Mouse (Mus musculus) heart, adult 8-10 months (tissue): Measurements from ENCODE around the gene Fam89a. TPM values are rescaled to one million over a fixed set of nuclear protein-coding genes. Genes with fewer than 3 reads are reported as not detected.

Experiments
- DNase-seq: peaks from one replicate; pipeline ENCODE4 v3.0.0; 2022; ENCODE audit warnings: low spot score
- total RNA-seq, 4 experiments: library from RNA; stranded (reverse); gene quantifications; 2 replicates each; pipeline ENCODE4 v1.2.4; 2022

The Fam89a gene
- total RNA-seq, 4 experiments from 2014 or later, result 0.72 to 1.5 (median 1.4) TPM

DNA sequence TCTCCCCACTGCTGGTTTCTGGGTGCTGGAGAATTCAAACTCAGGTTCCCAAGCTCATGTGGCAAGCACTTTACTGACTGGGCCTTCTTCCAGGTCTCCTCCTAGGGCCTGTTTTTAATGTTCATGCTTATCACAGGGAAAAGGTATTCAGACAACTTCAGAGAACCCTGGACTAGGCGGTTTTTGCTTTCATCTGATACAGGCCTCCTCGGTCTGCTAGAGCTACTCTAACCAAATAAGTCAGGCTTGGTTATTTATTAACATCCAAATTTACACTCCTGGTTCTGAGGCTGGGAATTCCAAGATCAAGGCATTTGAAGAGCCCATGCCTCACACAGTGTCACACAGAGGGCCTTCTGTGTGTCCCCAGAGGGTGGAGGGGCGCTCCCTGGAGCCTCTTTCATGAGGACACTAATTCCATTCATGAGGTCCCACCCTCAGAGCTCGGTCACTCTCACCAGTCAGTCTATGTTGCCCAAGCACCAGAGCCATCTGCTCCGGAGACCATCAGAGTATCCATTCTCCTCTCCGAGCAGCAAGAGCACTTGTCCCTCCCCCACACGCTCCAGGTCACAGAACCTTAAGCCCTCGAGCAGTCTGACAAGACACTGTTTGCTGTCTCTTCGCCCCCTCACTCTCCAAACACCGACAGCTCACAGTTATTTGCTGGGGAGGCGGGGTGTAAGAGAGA lies 2.6 kb upstream of the Fam89a start:
- DNase-seq, result no peak

DNA sequence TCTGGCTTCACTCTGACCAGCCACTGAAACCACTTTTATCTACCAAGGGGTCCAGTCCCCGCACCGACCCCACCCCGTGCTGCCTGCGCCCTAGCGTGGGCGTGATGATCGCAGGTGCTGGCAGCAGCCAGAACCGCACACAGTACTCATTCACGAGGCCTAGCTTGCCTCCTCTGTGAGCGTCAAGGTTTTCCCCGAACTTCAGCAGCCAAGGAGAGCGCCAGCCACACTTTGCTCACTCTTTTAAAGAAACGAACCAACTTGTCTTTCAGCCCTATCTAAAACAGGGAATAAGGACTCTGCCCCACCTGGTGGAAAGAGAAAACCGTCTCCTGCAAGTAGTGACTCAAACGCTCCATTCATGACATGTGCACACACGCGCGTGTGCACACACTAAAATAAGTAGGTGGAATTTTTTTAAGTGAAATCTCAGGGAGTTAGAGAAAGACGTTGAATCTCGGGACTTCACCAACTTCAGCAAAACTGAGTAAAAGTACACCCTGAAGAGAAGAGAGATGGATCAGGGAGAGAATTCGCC lies 762 bp upstream of the Fam89a start:
- no peak for DNase-seq

GRCm38 (mm10) chr8:124751191-124751590 lies 441 bp downstream of the Fam89a start:
- no peak for DNase-seq

DNA sequence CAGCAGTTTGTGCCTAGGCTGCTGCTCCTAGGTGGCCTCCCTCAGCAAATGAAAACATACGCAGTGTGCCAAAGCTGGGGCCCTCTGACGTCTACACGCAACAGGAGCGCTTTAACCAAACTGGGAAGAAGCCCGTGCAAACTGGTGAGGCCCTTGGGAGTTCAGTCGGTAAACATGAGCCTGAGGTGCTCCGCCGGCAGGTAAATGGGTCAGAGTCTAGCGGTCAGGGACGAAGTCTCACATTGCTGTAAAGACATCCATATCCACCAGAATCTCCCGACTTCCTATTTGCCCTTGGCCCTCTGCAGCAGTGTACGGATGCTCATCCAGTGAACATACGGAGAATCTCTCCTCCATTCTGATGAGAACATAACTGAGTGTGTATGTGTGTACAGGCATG lies 5.0 kb downstream of the Fam89a start:
- DNase-seq, result no peak

- no peak for DNase-seq
These were observed 12.4 kb downstream of the Fam89a start for GRCm38 (mm10) chr8:124739268-124739667.

DNA sequence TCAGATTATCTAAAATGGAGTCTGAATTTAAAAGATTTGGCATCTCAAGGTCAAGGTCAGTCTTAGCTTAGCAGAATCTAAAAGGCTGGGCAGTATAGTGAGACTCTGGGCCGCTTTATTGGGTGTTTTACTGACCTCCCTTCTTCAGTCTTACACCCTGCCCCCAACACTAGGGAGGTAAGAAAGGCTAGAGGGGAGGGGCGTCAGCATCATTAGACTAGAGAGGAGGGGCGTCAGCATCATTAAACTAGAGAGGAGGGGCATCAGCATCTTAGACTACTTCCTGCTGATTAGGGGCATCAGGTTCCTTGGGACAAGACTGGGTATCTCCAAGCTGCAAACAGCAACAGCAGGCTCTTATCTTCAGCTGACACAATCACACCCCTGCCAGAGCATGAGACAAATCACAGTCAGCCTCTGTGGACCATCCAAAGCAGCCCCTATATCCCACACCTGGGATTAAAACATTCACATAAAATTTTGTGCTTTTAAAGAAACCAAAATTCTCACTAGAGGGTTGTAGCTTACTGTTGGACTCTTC lies 16.2 kb downstream of the Fam89a start:
- DNase-seq, result no peak

DNA sequence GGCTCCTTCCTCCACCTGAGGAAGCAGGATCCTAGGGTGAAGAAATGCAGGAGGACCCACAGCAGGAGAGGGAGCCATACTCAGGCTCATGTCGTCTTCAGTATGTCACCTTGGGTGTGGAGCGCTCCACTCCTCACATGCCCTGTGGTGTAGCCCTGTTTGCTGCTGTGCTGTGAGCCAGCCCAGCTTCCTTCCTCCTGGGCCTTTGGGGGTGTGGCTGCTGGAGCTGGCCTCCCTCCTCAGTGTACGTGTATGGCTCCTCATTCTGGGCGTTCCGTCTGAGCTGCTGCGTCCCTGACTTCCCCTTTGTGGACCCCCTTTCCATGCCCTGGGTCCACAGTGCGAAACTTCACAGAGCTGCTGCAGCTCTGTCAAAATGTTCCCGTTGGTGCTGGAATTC lies 18.8 kb downstream of the Fam89a start:
- no peak for DNase-seq

DNA sequence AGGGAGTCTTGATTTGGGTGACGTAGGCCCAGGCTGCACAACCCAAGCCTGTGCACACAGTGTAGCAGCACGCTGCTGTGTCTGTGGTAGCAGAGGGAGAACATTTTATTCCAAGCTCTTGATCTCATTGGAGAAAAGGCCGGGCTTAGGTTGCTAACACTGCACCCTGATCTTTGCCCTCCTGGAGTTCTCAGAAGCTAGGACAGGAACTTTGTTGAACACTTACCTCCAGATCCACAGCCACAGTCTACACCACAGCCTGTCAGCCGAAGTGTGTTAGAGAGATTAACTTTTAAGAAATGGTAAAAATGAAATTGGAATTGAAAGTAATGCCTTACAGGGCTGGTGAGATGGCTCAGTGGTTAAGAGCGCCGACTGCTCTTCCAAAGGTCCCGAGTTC lies 27.3 kb downstream of the Fam89a start:
- DNase-seq, result no peak

GRCm38 (mm10) chr8:124721862-124722515 lies 29.6 kb downstream of the Fam89a start, which contains the start of the genes Ttc13 and Arv1:
TSS of gene Ttc13 (minus strand) at chr8:124721983.
TSS of gene Arv1 (plus strand) at chr8:124722139.
- peak; percentile 96 for DNase-seq

- no peak for DNase-seq
These were observed 30.4 kb downstream of the Fam89a start for GRCm38 (mm10) chr8:124720938-124721861.

- DNase-seq, result no peak
These were observed 31.5 kb downstream of the Fam89a start for GRCm38 (mm10) chr8:124720133-124720532.

DNA sequence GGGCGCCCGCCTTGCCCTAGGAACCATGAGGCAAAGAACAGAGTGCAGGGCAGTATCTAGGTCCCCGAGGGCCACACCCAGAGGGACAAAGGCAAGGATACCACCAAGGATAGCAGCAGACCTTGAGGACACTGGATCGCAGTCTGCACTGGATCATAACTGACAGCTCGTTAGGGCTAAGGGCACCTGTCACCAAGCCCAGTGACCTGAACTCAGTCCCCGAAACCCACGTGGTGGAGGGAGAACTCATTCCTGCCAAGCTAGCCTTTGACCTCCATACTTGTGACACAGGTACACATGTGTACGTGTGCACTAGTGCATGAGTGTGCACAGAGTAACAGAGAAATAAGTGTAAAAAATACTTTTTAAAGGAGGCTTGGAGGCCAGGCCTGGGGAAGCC lies 35.9 kb downstream of the Fam89a start:
- no peak for DNase-seq

DNA sequence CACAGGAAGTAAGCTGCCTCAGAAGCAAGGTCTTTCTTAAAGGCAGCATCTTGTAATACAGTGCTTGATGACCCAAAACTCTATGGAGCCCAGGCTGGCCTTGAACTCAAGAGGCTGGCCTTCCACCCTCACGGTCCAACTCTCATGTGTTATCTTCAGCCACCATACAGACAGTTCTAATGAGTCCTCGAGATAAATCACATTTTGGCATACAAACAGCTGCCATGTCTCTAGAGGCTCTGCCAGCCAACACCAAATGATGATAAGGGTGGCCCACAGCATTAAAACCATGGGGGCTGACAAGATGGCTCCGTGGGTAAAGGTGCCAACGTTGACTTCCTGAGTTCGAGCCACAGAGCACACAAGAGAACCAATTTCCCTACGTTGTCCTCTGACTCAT lies 38.4 kb downstream of the Fam89a start:
- no peak for DNase-seq

DNA sequence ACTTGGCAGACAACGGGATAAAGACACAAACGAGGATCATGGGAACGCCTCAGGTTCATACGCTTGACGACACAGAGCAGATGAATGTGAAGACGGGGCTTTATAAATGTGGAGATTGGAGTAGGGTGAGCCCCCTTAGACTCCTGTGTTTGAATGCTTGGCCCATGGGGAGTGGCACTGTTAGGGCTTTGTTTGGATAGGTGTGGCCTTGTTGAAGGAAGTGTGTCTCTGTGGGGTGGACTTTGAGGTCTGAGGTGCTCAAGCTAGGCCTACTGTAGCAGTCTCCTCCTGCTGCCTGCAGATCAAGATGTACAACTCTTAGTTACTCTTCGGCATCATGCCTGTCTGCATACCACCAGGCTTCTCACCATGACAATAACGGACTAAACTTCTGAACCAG lies 45.8 kb downstream of the Fam89a start:
- DNase-seq, result no peak

- DNase-seq, result peak; percentile 18
These were observed 47.3 kb downstream of the Fam89a start for GRCm38 (mm10) chr8:124704376-124704775.

- no peak for DNase-seq
These were observed 48.1 kb downstream of the Fam89a start for GRCm38 (mm10) chr8:124703526-124703925.

- no peak for DNase-seq
These were observed 49.4 kb downstream of the Fam89a start for GRCm38 (mm10) chr8:124702183-124702582.

GRCm38 (mm10) chr8:124701023-124701422 lies 50.6 kb downstream of the Fam89a start:
- no peak for DNase-seq

DNA sequence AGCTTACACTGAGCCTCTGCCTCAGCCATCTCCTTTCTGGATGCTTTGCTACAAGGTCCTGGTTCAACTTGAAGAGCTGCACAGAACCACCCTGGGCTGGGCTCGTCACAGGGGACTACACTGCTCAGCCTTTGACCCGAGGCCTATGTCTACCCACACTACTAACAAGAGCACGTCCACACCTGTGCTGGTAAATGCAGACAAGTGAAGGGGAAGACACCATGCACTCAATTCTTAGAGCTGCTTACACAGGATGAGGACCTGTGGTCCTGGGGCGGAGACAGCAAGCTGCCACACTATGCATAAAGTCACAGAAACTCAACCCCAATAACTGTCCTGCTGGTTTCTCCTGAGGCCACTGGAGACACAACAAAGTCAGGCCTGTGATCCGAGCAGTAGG lies 51.4 kb downstream of the Fam89a start:
- DNase-seq, result no peak

DNA sequence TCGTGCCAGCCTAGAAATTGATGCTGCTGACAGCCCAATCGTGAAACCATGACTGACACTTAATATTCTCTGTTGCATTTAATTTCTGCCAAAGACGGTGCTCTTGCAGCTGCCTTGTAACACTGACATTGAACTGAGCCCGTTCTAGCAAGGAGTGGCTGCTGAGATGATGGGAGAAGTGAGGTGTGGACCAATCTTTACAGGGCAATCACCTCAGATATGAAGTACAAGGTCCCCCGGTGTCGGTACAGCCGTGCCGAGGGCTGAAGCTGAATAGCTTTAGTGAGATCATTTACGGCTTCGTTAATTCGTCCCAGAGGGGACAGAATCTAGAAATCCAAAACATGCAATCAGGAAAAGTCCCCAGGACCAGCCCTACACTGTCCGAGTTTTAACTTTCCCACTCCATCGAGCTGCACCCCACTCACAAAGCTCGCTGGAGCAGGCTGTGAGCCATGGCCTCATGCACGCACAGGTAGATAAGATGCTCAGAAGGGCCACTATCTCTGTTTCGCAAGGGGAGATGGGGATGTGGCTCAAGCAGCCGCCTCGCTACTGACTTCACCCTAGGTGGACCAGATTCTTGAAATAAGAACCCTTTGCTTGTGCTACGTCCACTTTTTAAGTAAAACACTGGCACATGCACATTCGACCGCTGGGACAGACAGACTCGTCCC lies 56.1 kb downstream of the Fam89a start:
- no peak for DNase-seq

DNA sequence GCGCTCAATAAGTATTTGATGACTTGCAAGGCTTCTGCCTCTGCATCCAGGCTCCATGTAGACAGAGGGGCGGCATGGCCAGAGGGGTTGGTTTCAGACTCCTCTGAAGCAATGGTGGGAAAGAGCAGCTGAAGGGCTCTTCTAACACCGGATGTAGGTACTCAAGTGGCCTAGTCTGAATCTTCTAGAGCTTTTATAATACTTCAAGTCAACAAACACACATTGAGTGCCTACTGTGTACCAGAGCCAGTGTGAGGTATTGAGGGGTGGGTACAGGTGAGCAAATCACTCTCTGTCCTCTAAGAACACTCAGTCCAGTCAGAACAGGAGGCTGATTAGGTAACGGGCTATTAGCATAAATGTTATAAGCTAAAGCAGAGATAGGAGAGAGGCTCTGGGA lies 59.9 kb downstream of the Fam89a start:
- no peak for DNase-seq
